Mouse (Mus musculus): ENCODE results near the gene Diras1. TPM values are rescaled to one million over a fixed set of nuclear protein-coding genes. Genes with fewer than 3 reads are reported as not detected.

Diras1 gene
- total RNA-seq, 1 experiment from 2014 or later = not detected

DNA sequence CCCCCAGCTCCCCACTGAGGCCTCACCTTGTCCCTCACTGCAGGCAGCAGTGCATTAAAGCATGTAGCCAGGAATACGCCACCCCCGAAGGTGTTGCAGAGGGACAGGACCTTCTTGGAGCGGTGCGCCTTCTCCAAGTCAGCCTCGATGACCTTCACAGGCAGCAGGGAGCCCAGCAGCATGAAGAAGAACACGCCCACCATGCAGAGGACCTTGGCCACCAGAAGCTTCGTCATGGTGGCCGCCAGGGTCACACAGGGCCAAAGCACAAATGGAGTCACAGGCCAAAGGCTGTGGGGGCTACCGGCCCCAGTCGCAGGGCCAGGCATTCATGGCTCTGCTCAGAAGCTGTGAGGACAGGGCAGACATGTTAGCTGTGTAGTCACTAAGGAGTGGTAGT lies 8.1 kb upstream of the Diras1 start:
- ATAC-seq (replicated peaks; ENCODE audit: low read depth, poor library complexity, severe bottlenecking) = no peak

DNA sequence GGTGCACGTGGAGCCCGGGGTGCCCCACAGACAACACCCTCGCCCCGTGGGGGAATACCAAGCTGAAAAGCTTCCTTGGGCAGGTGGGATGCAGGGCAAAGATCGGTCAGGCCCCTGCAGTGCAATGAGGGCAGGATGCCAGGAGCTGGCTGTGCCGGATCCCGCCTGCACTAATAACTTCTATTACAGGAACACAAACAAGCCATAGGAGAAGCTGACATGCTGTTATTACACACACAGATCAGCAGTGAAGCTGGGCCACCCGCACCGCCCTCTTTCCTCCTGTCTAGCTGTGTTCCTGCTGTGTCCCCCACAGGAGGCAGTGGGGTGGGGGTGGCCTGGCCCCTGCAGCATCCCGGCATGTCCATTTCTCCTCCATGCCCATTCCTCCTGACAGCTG lies 3.6 kb upstream of the Diras1 start:
- no peak for ATAC-seq (replicated peaks; ENCODE audit: low read depth, poor library complexity, severe bottlenecking)

DNA sequence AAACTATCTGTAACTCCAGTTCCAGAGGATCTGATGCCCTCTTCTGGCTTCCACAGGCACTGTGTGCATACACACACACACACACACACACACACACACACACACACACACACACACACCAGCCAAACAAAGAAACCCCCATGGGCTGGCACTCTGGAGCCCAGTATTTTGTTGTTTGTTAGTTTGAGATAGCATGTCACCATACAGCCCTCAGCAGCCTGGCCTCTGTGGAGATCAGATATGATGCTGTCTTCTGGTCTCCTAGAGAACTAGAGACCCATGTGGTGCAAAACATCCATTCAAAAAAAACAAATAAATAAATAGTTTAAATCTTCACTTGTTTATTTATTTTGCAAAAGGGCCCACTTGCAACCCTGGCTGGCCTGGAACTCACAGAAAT lies 2.8 kb upstream of the Diras1 start:
- ATAC-seq (replicated peaks; ENCODE audit: low read depth, poor library complexity, severe bottlenecking) = no peak

DNA sequence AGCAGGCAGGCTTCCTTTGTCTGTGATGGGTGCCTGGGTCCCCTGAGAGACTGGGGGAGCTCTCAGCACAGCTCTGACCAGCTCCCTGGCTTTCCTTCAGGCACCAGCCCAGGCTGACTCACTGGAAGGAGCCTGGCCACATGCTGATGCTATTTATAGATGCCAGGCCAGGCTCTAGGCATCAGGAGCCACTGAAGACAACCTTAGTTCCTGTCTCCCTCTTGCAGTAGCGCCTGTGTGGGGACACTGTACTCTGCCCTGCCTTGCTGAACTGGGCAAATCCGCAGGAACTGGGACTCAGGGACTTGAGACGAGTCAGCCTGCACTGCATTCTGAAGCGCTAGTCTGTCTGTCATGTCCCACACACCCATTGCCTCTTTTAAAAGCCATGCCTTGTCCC lies 1.9 kb upstream of the Diras1 start:
- no peak for ATAC-seq (replicated peaks; ENCODE audit: low read depth, poor library complexity, severe bottlenecking)

DNA sequence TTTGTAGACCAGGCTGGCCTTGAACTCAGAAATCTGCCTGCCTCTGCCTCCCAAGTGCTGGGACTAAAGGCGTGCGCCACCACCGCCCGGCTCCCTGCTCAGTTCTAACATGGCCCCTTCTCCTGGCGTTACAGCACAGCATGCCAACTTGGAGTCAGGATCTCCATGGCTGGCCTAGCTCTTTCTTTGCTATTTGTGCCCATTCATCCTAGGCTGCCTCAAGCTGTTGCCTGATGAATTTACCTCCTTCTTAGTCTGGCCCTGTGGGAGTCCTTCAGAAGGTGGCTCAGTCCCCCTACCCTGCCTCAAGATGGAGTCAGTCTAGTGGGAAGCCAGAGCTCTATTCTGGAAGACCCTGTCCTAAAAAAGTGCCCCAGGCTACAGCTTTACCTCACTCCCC lies 1.4 kb upstream of the Diras1 start:
- ATAC-seq (replicated peaks; ENCODE audit: low read depth, poor library complexity, severe bottlenecking) = no peak

DNA sequence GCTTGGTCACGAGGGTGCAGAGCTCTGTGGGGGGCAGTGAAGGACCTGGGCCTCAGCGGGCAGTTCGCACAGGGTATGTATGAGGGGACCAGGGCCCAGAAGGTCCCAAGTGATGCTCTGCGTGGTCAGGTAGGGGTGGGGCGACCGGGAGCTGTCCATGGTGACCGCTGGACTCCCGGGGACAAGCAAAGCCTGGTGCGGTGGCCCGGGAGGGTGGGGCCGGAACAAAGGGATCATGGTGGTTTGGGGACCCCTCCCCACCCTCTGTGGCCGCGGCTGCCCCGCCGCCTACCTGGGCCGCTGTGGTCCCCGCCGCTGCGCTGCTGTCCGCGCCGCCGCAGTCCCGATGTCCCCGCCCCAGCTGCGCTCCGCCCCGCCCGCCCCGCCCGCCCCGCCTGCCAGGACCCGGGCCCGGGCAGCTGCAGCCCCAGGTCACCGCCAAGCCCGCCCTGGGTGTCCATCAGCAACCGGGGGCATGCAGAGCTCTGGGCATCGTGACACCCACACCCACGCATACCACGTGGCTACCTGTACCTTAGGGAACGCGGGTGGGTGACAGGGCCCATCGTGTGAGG lies 328 bp downstream of the Diras1 start:
- ATAC-seq (replicated peaks; ENCODE audit: low read depth, poor library complexity, severe bottlenecking) = 0 out of 2 replicates have a peak, but pooled peaks have one; percentile 13

DNA sequence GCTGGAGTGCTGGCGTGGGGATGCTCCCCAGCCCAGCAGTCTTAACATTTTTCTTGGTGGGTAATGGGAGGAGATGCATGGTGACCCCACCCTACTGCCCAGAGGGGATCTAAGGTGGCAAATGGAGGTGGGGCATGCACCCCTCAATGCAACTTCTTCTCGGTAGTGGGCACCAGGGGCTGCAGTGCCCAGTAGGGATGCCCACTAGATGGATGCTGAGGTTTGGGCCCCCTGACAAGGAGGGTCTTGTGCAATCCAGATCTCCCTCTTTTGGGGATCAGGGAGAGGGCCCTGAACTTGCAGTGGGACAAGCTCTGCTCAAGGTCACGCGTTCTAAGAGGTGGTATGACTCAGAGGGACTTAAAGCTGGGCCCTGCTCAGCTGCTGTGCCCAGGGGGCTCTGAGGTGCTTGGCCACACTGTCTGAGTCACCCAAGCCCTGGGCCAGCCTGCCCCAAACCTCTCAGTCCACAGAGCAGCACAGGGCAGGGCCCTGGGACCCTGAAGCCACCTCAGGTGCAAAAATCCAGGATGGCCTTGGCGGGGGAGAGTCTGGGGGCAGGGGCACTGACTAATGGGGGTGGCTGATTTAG lies 1.0 kb downstream of the Diras1 start:
- no peak for ATAC-seq (replicated peaks; ENCODE audit: low read depth, poor library complexity, severe bottlenecking)

DNA sequence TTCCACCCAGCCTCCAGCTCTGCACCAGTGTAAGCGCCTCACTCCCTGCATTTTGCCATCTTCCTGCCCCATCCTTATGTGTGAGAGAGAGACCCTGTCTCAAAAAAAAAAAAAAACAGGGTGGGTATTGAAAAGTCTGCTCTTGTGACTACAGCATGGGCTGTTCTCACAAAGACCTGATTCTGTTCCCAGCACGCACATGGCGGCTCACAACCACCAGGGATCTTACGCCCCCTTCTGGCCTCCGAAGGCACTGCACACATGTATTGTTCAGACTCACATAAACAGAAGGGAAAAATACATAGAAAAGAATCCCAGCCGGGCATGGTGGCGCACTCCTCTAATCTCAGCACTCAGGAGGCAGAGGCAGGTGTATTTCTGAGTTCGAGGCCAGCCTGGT lies 2.7 kb downstream of the Diras1 start:
- no peak for ATAC-seq (replicated peaks; ENCODE audit: low read depth, poor library complexity, severe bottlenecking)

DNA sequence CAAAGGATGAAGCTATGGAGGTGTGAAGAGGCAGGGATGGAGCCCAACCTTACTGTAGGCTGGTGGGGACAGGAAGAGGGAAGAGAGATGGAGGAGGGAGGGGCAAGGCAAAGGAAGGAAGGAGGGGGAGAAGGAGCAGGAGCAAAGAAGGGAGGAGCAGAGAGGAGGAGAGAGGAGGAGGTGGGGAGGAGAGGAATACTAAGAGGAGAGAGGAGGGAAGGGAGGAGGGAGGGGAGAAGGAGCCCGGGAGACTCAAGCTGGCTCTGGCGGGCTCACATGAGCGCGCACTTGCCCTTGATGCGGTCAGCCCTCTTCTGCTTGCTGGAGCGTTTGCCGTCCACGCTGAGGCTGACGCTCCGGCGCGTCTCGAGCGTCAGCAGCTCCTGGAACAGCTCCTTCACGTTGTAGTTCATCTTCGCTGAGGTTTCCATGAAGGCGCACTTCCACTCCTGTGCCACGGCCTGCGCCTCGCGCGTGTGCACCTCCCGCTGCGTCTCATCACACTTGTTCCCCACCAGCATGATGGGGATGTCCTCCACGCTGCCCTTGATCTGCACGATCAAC lies 3.8 kb downstream of the Diras1 start:
- ATAC-seq (replicated peaks; ENCODE audit: low read depth, poor library complexity, severe bottlenecking) = no peak

DNA sequence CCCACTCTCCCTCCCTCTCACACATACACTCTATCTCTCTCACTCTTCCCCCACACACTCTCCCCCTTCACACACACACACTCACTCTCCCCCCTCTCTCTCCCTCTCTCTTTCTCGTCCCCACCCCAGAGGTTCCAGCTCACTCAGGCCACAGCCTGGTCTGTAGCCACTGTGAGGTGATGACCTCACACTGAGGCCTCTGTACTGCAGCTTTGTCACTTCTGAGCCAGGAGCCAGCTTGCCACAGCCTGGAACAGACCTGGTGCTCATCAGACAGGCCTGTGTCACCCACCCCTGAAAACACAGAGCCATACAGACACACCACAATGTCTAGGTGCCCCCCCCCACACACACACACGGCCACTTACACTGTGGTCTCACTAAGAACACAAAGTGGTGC lies 5.3 kb downstream of the Diras1 start:
- ATAC-seq (replicated peaks; ENCODE audit: low read depth, poor library complexity, severe bottlenecking) = no peak

DNA sequence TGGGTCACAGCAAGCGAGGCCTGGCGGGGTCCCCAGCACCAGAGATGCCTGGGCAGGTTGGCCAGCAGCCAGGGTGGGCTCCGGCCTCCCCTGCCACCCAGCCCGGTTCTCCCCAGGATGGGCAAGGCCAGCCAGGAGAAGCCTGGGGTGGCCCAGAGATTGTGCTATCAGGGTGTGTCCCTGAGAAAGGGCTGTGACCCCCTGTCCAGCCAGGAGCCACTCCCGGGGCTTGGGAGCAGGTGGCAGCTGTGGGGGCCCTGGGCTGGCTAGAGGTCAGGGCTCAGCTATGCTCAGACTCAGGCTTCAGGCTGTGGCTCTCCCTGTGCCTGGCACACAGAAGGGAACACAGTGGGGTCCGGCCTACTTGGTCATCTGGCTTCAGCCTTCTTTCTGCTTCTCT lies 5.8 kb downstream of the Diras1 start:
- no peak for ATAC-seq (replicated peaks; ENCODE audit: low read depth, poor library complexity, severe bottlenecking)

DNA sequence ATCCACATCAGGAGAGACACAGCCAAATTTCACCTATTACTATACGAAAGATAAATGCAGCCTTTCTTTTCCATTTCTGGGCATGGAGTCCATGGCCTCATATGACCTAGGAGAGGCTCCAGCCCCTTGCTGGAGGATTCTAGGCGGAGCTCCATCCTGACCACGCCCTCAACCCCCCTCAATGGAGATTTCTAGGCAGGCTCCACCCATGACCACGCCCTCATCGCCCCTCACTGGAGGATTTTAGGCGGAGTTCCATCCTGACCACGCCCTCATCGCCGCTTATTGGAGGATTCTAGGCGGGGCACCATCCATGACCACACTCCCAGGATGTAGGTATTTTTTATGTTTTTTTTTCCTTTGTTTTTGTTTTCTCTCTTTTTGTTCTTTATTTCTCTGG lies 7.1 kb downstream of the Diras1 start:
- no peak for ATAC-seq (replicated peaks; ENCODE audit: low read depth, poor library complexity, severe bottlenecking)

DNA sequence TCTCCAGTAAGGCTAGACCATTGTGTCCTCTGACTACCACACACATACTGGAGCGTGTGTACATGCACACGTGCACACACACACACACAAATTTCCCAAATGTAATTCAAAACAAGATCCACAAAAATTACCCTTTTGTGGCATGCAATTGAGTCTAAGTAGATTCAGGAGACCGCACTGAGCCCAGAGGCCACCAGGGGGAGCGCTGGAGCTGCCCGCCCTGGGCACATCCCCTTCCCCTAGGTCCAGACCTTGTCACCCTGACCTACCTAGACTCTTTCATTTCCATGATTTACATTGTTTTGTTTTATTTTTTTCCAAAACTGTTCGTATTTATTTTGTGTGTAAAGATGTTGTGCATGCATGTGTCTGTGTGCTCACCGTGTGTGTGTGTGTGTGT lies 8.8 kb downstream of the Diras1 start:
- ATAC-seq (replicated peaks; ENCODE audit: low read depth, poor library complexity, severe bottlenecking) = peak; percentile 57

DNA sequence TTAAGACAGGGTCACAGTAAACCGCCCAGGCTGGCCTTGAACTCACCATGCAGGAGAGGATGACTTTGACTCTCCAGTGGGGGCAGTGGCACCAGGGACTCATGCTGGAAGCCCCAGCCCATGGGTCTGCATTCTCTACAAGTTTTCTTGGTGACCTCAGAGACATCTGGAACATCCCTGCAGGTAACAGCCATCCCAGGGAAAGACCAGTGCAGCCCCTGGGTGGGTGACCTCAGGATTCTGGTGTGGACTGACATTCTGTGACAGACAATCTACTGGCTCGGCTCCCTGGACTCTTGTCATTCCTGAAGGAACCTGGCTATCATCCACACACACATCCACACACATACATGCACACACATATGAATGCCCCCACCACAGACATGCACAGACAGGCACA lies 9.8 kb downstream of the Diras1 start:
- no peak for ATAC-seq (replicated peaks; ENCODE audit: low read depth, poor library complexity, severe bottlenecking)

DNA sequence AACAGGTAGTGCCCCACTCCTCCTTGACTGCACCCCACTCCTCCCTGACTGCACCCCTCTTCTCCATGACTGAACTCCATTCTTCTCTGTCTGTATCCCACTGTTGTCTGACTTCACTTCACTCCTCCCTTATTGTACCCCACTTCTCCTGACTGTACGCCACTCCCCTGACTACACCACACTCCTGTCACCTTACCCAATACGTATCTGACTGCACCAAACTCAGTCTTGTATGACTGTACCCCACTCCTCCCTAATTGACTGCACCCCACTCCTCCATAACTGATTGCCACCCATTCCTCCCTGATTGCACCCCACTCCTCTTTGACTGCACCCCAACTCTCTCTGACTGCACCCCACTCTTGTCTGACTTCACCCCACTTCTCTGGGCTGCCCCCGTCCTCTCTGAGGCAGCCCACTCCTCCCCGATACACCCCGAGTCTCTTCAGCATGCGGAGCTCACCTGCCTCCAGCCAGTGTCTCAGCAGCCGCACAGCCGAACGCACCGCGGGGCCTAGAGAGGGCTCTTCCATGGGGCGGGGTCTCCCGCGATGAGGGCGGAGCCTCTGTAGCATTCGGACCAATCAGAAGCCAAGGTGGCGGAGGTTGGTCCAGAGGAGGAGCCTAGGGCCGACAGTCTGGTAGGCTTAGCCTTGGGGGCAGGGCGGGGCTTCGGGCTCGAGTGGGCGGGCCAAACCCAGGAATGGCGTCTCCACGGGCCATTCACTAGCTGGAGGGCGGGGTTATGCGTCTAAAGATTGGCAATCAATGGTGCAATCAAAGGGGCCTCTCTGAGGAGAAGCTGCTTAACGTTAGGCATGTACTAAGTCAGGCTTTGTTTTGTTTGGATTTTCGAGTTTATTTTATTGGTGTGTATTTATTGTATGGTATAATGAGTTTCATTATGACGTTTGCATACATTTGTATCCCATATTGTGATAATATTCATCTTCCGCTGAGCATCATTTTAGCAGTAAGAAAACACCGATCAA lies 10.8 kb downstream of the Diras1 start, which contains the start of gene Gng7:
Gene Gng7, minus strand, starts transcription at position 553 of the 992 bp plus-strand sequence.
- peak; percentile 96 for ATAC-seq (replicated peaks; ENCODE audit: low read depth, poor library complexity, severe bottlenecking)

DNA sequence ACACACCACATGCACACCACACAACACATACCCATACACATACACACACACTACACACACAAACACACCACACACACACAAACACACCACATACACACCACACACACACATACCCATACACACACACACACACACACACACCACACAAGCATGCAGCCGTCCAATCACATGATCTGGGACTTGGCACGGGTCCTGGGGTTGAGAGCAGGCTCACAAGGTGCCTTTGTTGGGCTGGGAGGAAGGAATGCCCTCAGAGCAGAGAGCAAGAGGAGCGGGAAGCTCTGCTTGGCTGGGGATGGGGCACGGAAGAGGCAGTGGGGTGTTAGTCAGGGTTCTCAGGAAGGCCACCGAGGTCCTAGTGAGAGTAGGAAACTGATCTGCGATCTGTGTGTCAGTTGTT lies 14.6 kb downstream of the Diras1 start:
- no peak for ATAC-seq (replicated peaks; ENCODE audit: low read depth, poor library complexity, severe bottlenecking)

DNA sequence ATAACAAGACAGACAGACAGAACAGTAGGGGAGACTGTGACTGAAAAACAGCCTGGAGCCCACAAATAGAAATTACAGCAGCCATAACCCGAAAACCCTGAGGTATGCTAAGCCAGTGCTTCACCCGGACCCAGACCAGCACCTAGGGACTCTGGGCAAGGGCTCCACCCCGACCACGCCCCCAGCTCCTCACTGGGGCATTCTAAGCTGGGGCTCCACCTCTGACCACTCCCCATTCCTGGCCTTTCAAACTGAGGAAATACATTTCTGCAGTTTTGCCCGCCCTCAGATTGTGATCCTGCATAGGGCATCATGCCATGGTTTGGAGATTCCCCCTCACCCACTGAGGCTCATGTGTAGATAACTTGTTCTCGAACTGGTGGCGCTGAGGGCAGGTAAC lies 18.2 kb downstream of the Diras1 start:
- ATAC-seq (replicated peaks; ENCODE audit: low read depth, poor library complexity, severe bottlenecking) = peak; percentile 54; the same call in 1 of the 2 replicates

DNA sequence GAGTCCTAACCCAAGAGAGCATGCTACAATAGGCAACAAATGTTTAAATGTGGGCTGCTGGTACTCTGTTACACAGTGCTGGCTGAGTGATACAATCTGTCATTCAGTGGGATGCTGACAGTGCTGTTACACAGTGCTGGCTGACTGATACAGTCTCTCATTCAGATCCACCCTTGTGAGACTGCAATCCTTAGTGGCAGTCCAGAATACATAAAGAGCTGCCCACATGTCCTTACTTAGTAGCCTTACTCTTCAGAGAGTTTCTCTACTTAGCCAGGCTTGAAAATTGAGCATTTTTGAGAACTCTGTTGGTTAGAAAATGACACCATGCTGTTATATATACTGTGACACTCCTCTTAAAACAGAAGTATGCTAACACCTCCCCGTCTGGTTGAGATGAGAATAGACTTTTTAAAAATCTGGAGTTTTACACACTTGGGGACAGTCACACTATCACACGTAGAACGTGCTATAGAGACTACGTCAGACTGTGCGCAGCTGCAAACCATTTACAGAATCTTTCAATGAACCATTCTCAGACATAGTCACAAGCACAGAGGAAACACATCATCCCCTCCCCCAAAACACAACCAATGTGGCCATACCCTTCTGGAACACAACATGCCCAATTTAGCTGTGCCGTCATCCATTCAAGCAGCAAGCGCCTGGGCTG lies 19.3 kb downstream of the Diras1 start:
- ATAC-seq (replicated peaks; ENCODE audit: low read depth, poor library complexity, severe bottlenecking) = no peak

DNA sequence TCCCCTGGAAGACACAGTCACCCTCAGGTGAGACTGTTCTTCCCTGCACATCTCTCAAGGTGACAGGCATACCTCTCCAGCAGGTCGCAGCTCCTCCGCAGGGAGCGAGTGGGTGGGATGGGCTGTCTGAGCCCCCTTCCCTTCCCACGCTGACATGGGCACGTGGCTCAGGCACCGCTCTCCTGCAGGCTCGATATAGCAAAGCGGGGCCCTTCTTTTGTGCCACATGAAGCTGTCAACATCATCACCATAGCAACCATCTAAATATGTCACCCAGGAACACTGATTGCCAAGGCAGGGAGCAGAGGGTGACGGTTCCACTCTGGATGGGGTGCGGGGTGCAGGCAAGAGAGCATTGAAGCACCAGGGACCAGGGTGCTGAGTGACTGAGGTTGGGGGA lies 24.3 kb downstream of the Diras1 start:
- no peak for ATAC-seq (replicated peaks; ENCODE audit: low read depth, poor library complexity, severe bottlenecking)

All from common myeloid progenitor, adult 5-6 weeks (primary cell).